Mouse (Mus musculus) bone marrow, adult 2 months (tissue): ENCODE measurements around the gene Ulk4.

Experiments used
- CTCF ChIP-seq: fragments of 200-500 bp; IDR thresholded peaks from 2 replicates; pipeline ENCODE4 v1.5.1; 2011; ENCODE audit warnings: low read length, control low read depth; ENCODE audit not compliant: control insufficient read depth, insufficient read depth
- POLR2A ChIP-seq: fragments of 200-500 bp; IDR thresholded peaks from 2 replicates; pipeline ENCODE4 v1.6.1; 2011; ENCODE audit warnings: low read depth, mild to moderate bottlenecking, control low read depth, low read length, borderline replicate concordance; ENCODE audit not compliant: control insufficient read depth

DNA sequence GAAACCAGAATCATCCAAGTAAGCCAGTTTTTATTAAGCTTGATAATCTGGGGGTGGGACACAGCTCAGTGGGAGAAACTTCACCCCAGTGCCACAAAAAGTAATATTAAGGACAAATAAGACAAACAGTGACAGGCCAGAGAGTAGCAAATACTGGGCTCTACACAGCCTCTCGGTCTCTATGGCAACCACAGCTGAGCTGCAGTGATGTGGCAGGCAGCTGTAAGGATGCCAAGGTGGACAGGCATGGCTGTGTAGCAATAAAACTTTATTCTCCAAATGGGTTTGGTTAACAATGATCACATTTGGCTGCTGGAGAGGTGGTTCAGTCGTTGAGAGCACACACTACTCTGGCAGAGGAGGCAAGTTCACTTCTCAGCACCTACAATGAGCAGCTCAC lies 150.0 kb downstream of the Ulk4 start:
- TF ChIP-seq CTCF (no peak), POLR2A (no peak)
